Mouse (Mus musculus): ENCODE measurements around the gene Gpr21. TPM values are rescaled to one million over a fixed set of nuclear protein-coding genes. Genes with fewer than 3 reads are reported as not detected.
A peak's percentile ranks its signal among the peaks of the same experiment; 100 is the strongest.
"Not testable (repeated sequence)": the region's sequence is repeated elsewhere in the genome, so short reads cannot be mapped to it uniquely, and the experiment has no call there.

The Gpr21 gene
- polyA plus RNA-seq (2015; fragmentation: Nextera tagmentation; extraction: Ambion mirVana): 8.7 and 11.7 TPM in 2 replicates

DNA sequence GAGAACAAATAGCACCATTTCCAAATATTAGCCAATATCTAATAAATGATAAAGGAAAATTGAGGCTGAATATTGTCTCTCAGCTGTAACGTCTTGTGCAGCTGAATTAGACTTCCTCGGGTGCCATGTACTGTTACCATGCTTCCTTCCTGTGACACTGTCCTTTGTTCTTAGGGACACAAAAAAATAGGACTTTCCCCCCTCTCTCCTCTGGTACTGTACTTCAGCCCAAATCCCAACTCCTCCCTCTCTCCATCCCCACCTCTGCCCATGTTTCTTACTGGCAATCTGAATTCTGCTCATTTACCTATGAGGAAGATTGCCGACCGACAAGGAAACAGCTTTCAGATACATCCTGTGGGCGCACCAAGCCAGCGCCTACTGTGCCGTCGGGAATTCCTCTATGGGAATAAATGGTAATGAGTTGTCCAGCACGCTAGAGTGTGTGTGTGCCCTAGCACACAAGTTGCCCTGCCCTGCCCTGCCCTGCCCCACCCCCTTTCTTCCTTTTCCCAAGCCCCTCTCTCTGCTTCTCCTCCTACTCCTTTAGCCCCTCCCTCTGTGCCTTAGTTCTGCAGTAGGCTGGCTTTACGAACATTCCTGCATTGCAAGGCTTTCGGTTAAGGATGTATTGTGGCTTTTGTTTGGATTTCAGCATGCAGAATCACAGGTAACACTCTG is at the start of gene Gpr21:
TSS of gene Gpr21 (plus strand) at position 303 of the 681 bp plus-strand sequence.
- H3K9ac ChIP-seq: peak within 1 kb of the TSS; percentile 60
- H3K27ac ChIP-seq: peak within 1 kb of the TSS; percentile 91
- H3K36me3 ChIP-seq (ENCODE audit: poor library complexity, severe bottlenecking): peaks cover 35% of the 10 kb centered on the region
- H3K4me2 ChIP-seq: peak within 1 kb of the TSS; percentile 57
- peaks cover 33% of the 10 kb centered on the region for H3K4me1 ChIP-seq
- H3K4me3 ChIP-seq: peak within 1 kb of the TSS; percentile 33
- no peaks in the 10 kb centered on the region for H3K27me3 ChIP-seq
- peak; percentile 89 for ATAC-seq
- H3K9me3 ChIP-seq (replicated peaks): no peaks in the 10 kb centered on the region
- 19% methylated on average over 11 of the region's 11 CpGs for WGBS

DNA sequence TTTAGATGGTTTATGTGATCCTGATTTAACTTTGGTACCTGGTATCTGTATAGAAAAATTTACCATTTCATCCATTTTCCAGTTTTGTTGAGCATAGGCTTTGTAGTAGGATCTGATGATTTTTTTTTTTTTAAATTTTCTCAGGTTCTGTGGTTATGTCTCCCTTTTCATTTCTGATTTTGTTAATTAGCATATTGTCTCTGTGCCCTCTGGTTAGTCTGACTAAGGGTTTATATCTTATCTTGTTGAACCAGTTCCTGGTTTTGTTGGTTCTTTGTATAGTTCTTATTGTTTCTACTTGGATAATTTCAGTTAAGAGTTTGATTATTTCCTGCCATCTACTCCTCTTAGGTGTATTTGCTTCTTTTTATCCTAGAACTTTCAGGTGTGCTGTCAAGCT is 36.6 kb upstream of the Gpr21 start:
- Histone ChIP-seq H3K9ac (no peak overlapping the region), H3K27me3 (no peaks in the 10 kb centered on the region), H3K4me3 (no peak overlapping the region), H3K4me2 (no peak overlapping the region), H3K27ac (no peak overlapping the region), H3K36me3 (ENCODE audit: poor library complexity, severe bottlenecking) (peaks cover 70% of the 10 kb centered on the region), H3K4me1 (no peaks in the 10 kb centered on the region), H3K9me3 (replicated peaks) (no peaks in the 10 kb centered on the region)
- ATAC-seq: no peak

DNA sequence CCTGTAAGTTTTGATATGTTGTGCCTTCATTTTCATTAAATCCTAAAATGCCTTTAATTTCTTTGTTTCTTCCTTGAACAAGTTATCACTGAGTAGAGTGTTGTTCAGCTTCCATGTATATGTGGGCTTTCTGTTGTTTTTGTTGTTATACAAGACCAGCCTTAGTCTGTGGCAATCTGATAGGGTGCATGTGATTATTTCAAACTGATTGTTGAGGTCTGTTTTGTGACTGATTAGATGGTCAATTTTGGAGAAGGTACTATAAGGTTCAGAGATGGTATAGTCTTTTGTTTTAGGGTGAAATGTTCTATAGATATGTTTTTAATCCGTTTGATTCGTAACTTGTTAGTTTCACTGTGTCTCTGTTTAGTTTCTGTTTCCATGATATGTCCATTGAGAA is 36.1 kb upstream of the Gpr21 start:
- Histone ChIP-seq H3K4me2 (no peak overlapping the region), H3K4me1 (no peaks in the 10 kb centered on the region), H3K27me3 (no peaks in the 10 kb centered on the region), H3K9ac (no peak overlapping the region), H3K4me3 (no peak overlapping the region), H3K9me3 (replicated peaks) (no peaks in the 10 kb centered on the region), H3K36me3 (ENCODE audit: poor library complexity, severe bottlenecking) (peaks cover 71% of the 10 kb centered on the region), H3K27ac (no peak overlapping the region)
- 96% methylated on average over 2 of the region's 2 CpGs for WGBS
- no peak for ATAC-seq

DNA sequence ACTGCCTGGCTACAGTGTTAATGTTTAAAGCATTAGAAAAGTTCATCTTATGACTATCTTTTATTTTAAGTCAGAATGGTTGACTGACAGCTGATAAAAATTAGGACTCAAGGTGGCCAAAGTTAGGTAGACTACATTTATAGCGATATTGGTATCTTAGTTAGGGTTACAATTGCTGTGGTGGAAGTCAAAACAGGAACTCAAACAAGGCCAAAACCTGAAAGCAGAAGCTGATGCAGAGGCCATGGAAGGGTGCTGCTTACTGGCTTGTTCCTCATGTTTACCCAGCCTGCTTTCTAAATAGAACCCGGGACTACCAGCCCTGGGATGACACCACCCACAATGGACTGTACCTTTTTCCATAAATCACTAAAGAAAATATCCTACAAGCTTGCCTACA is 32.0 kb upstream of the Gpr21 start:
- Histone ChIP-seq H3K27ac (no peak overlapping the region), H3K36me3 (ENCODE audit: poor library complexity, severe bottlenecking) (peaks cover 53% of the 10 kb centered on the region)

DNA sequence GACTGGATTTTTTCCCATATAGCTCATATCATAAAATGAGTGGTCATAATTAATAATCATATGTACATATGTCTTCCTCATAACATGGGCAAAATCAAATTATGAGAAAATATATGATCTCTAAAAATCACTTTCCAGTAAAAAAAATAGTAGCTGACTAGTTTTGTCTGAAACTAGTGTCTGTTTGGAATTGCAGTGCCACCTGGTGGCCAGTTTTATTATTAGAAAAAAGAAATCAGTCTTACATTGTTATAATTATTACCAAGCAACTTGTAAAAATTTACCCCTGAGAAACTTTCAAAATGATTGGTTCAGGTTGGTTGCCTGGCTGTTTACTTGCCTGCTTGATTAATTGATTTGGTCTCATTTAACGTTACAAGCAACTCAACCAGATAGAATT is 30.8 kb upstream of the Gpr21 start:
- H3K9me3 ChIP-seq (replicated peaks): no peaks in the 10 kb centered on the region
- no peak overlapping the region for H3K4me3 ChIP-seq
- H3K9ac ChIP-seq: no peak overlapping the region
- H3K4me2 ChIP-seq: no peak overlapping the region
- ATAC-seq: no peak
- H3K27ac ChIP-seq: no peak overlapping the region
- 84% methylated on average over 1 of the region's 1 CpGs for WGBS
- H3K4me1 ChIP-seq: no peaks in the 10 kb centered on the region
- peaks cover 63% of the 10 kb centered on the region for H3K36me3 ChIP-seq (ENCODE audit: poor library complexity, severe bottlenecking)
- no peaks in the 10 kb centered on the region for H3K27me3 ChIP-seq

More for the DNA sequence above, 32.0 kb upstream of the Gpr21 start:
- H3K4me1 ChIP-seq: no peaks in the 10 kb centered on the region
- ATAC-seq: no peak
- H3K9me3 ChIP-seq (replicated peaks): no peaks in the 10 kb centered on the region
- H3K9ac ChIP-seq: no peak overlapping the region
- no peak overlapping the region for H3K4me3 ChIP-seq
- no peaks in the 10 kb centered on the region for H3K27me3 ChIP-seq
- no peak overlapping the region for H3K4me2 ChIP-seq
- WGBS: 90% methylated on average over 2 of the region's 2 CpGs

DNA sequence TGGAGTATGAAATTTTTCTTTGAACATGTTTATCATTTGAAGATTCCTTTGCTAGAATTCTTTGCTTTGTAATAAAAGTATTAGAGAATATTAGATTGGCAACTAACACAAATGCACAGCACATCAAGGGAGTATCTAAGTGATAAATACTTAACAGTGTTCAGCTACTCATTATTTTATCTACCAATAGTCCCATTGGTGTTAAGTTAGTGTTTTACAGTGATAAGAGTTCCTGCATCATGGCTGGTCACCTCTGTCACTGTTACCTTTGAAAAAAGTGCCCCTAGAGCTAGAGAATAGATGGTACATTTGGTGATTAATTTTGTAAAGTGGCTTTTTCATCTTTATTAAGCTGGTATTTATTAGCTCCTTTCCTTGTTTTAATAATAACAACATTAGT is 29.7 kb upstream of the Gpr21 start:
- H3K9ac ChIP-seq: no peak overlapping the region
- H3K27ac ChIP-seq: no peak overlapping the region
- no peaks in the 10 kb centered on the region for H3K27me3 ChIP-seq
- no peak overlapping the region for H3K4me3 ChIP-seq
- H3K9me3 ChIP-seq (replicated peaks): no peaks in the 10 kb centered on the region
- no peaks in the 10 kb centered on the region for H3K4me1 ChIP-seq
- ATAC-seq: no peak
- H3K36me3 ChIP-seq (ENCODE audit: poor library complexity, severe bottlenecking): peaks cover 63% of the 10 kb centered on the region
- H3K4me2 ChIP-seq: no peak overlapping the region

DNA sequence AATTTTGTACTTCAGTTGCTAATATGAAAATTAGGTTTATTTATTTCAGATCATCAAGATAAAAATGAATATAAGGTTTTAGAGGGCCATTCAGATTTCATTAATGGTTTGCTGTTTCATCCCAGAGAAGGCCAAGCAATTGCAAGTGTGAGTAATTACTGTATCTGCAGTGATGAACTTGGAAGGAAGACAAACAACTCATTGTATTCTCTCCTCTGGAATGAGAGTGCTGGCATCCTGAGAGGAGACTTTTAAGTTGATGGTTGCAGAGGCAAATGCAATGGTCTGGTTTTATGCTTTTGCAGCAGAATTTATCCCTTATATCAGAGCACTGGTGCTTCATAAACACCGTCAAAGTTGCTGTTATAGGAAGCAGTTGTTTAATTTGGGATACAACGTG is 27.2 kb upstream of the Gpr21 start:
- H3K36me3 ChIP-seq (ENCODE audit: poor library complexity, severe bottlenecking): peaks cover 66% of the 10 kb centered on the region
- no peaks in the 10 kb centered on the region for H3K4me1 ChIP-seq
- H3K9ac ChIP-seq: no peak overlapping the region
- H3K27me3 ChIP-seq: no peaks in the 10 kb centered on the region
- no peak overlapping the region for H3K4me3 ChIP-seq
- H3K27ac ChIP-seq: no peak overlapping the region
- ATAC-seq: no peak
- WGBS: 97% methylated on average over 2 of the region's 2 CpGs
- no peaks in the 10 kb centered on the region for H3K9me3 ChIP-seq (replicated peaks)
- H3K4me2 ChIP-seq: no peak overlapping the region

DNA sequence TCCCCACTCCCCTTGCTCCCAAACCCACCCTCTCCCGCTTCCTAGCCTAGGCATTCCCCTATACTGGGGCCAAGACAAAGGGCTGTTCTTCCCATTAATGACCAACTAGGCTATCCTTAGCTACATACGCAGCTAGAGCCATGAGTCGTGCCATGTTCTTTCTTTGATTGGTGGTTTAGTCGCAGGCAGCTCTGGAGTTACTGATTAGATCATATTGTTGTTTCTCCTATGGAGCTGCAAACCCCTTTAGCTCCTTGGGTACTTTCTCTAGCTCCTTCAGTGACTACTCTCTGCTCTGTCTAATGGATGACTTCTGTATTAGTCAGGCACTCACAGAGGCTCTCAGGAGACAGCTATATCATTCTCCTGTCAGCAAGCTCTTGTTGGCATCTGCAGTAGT is 18.8 kb upstream of the Gpr21 start:
- ATAC-seq: no peak
- no peak overlapping the region for H3K4me3 ChIP-seq
- 92% methylated on average over 4 of the region's 4 CpGs for WGBS
- peaks cover 61% of the 10 kb centered on the region for H3K36me3 ChIP-seq (ENCODE audit: poor library complexity, severe bottlenecking)
- H3K9me3 ChIP-seq (replicated peaks): no peaks in the 10 kb centered on the region
- H3K4me2 ChIP-seq: no peak overlapping the region
- H3K27me3 ChIP-seq: no peaks in the 10 kb centered on the region
- no peak overlapping the region for H3K27ac ChIP-seq
- no peak overlapping the region for H3K9ac ChIP-seq
- H3K4me1 ChIP-seq: no peaks in the 10 kb centered on the region

DNA sequence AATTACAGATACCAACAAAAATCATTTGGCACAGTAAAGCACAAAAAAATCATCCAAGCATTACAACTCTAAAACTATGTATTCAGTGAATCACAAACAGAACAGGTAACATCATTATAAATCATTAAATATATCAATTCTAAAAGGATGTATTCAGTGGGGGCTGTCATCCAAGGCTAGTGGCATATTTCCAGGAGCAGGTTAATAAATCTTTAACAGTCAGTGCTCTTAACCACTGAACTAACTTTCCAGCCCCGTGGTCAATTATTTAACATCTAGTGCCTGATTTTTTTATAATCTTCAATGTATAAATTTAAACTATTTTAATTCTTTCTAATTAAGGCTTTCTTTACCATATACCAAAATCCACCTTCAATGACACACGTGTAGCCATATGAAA is 10.3 kb upstream of the Gpr21 start:
- ATAC-seq: not testable (repeated sequence)

DNA sequence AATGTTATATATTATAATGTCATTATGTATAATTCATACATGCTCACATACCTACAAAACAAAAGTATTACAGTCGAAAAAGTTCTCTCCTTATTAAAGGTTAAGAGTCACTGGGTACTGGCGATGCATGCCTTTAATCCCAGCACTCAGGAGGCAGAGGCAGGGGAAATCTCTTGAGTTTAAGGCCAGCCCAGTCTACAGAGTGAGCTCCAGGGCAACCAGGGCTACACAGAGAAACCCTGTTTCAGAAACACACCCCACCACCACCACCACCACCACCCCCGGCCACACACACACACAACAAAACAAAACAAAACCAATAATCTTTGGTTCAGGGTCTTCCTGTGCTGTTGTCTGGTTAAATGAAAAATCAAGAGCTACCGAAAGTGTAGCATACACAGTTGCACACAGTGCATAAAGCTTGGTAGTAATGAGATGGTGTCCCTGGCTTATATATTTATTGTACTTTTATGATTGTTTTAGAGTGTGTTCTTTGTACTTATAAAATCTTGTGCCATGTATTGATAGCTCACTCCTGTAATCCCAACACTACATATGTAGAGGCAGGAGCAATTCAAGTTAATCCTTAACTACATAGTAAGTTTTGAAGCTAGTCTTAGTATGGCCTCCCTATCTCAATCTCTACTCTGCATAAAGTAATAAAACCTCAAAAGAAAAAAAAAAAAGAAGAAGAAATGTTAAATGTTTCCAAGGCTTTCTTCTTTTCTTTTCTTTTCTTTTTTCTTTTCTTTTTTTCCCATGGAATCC is 4.8 kb upstream of the Gpr21 start:
- Histone ChIP-seq H3K27me3 (no peaks in the 10 kb centered on the region), H3K9ac (no peak overlapping the region), H3K4me1 (peaks cover 11% of the 10 kb centered on the region), H3K36me3 (ENCODE audit: poor library complexity, severe bottlenecking) (peaks cover 42% of the 10 kb centered on the region), H3K4me2 (no peak overlapping the region), H3K9me3 (replicated peaks) (no peaks in the 10 kb centered on the region), H3K27ac (no peak overlapping the region), H3K4me3 (no peak overlapping the region)
- ATAC-seq: no peak
- 86% methylated on average over 4 of the region's 4 CpGs for WGBS

More for the DNA sequence above, 10.3 kb upstream of the Gpr21 start:
- not testable (repeated sequence) for H3K9ac ChIP-seq; H3K4me3 ChIP-seq; H3K4me2 ChIP-seq; H3K27ac ChIP-seq; H3K9me3 ChIP-seq (replicated peaks); H3K4me1 ChIP-seq; H3K27me3 ChIP-seq
- WGBS: 89% methylated on average over 2 of the region's 2 CpGs
- H3K36me3 ChIP-seq (ENCODE audit: poor library complexity, severe bottlenecking): peaks cover 50% of the 10 kb centered on the region

DNA sequence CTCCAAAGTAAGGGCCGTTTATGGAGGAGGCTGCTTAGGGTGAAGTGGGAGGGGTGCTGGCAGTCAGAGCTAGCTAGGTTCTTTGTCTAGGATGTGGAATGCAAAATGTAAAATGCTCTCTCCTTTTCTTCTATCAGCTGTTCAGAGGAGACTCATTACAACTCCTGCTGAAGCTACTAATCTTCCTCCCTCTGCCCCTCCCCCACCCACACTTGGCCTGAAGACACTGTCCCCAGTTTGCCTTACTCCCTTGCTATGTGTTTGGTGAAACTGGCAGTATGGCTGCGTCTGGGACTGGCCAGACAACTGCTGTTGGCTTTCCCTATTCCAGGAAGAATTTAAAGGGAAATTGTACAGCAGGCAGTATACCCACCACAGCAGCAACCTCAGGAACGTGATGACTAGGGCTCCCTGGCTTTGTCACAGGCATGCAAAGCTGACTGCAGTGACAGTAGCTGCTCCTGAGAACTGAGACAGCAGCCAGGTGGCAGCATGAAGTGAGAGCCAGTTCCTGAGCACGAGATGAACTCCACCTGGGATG is 860 bp downstream of the Gpr21 start:
- H3K4me3 ChIP-seq: peak overlapping the region; percentile 33
- peak overlapping the region; percentile 57 for H3K4me2 ChIP-seq
- peaks cover 33% of the 10 kb centered on the region for H3K4me1 ChIP-seq
- peak overlapping the region; percentile 91 for H3K27ac ChIP-seq
- WGBS: 28% methylated on average over 4 of the region's 4 CpGs
- no peaks in the 10 kb centered on the region for H3K9me3 ChIP-seq (replicated peaks)
- no peaks in the 10 kb centered on the region for H3K27me3 ChIP-seq
- ATAC-seq: peak; percentile 68
- peaks cover 29% of the 10 kb centered on the region for H3K36me3 ChIP-seq (ENCODE audit: poor library complexity, severe bottlenecking)
- H3K9ac ChIP-seq: peak overlapping the region; percentile 60

DNA sequence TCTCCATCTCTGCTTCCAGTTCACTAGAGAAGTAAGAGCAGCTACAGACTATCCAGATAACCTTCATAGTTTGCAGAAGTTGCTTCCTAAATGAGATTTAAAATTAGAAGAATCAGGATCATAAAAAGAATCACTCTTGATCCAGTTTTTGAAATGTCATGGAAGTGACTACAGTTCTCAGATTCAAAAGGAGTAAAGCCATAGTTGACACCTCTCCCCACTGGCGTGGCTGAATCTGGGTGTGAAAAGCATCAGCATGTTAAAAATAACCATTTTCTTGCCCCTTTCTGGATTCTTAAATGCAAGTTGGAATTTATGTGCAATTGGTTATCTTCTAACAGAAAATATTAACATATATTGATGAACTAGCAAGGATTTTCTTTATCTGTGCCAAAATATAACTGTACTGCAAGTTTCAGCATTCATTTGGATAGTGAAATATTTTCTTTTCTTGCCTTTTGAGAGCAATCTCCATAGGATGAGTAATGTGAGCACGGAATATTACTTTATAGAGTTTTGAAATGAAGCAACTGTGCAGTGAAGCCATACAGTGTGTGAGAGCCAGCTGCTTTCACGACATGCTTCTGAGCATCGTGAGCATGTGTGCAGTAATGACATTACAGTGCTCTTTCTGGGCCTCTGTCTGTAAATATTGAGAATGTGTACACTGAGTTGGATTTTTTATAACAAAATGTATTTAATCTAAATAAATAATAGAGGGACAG is 2.6 kb downstream of the Gpr21 start:
- Histone ChIP-seq H3K4me3 (no peak overlapping the region), H3K27ac (no peak overlapping the region), H3K9me3 (replicated peaks) (no peaks in the 10 kb centered on the region), H3K9ac (peak overlapping the region; percentile 60; the same call in 1 of the 2 replicates), H3K4me1 (peaks cover 33% of the 10 kb centered on the region), H3K4me2 (peak overlapping the region; percentile 57), H3K36me3 (ENCODE audit: poor library complexity, severe bottlenecking) (peaks cover 22% of the 10 kb centered on the region; the same call in 1 of the 2 replicates), H3K27me3 (no peaks in the 10 kb centered on the region)
- ATAC-seq: no peak
- WGBS: 87% methylated on average over 4 of the region's 4 CpGs
